Mouse (Mus musculus) embryonic fibroblast, embryonic 13.5 days (primary cell): ENCODE data around the gene Heatr5b. TPM values are rescaled to one million over a fixed set of nuclear protein-coding genes. Genes with fewer than 3 reads are reported as not detected.
"Not testable (repeated sequence)": the region's sequence is repeated elsewhere in the genome, so short reads cannot be mapped to it uniquely, and the experiment has no call there.

Source experiments
- H3K27ac ChIP-seq: 2 replicates; pipeline ENCODE4 v1.5.1; 2012; ENCODE audit warnings: low read length, control low read depth, inconsistent platforms; ENCODE audit not compliant: insufficient read depth
- H3K4me1 ChIP-seq: 2 replicates; pipeline ENCODE4 v1.6.1; 2011; ENCODE audit warnings: low read length; ENCODE audit not compliant: control insufficient read depth, insufficient read depth
- H3K4me3 ChIP-seq: 2 replicates; pipeline ENCODE4 v1.5.1; 2011; ENCODE audit warnings: mild to moderate bottlenecking, control low read depth, low read length; ENCODE audit not compliant: insufficient read depth
- CTCF ChIP-seq: IDR thresholded peaks from 2 replicates; pipeline ENCODE4 v1.5.1; 2011; ENCODE audit warnings: mild to moderate bottlenecking, control low read depth, low read length, moderate library complexity, borderline replicate concordance; ENCODE audit not compliant: insufficient read depth
- POLR2A ChIP-seq: IDR thresholded peaks from 2 replicates; pipeline ENCODE4 v1.6.1; 2011; ENCODE audit warnings: low read depth, mild to moderate bottlenecking, control low read depth, low read length, moderate library complexity
- polyA plus RNA-seq: library from polyadenylated mRNA; stranded (reverse); fragments of >200 nt; gene quantifications from 2 replicates; pipeline ENCODE4 v1.2.4, GENCODE M21; 2011; ENCODE audit warnings: low read depth; ENCODE audit not compliant: missing spikeins, insufficient read length

The Heatr5b gene
- polyA plus RNA-seq, 1 experiment: 28.5 TPM

DNA sequence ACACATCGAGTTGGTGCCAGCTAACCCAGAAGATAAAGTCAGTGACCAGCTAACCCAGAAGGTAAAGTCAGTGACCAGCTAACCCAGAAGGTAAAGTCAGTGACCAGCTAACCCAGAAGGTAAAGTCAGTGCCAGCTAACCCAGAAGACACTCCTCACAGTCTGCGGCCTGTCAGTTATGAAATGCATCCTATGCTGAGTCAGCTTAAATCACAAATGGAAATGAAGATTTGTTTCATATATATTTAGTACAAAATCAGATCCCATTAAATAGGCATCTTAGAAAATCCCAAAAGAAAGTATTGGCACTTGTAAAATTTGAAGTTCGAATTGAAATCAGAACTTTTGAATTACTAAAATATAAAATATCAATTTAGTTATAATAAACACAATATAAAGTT is 25.6 kb downstream of the Heatr5b start:
- TF ChIP-seq POLR2A (no peak), CTCF (no peak)
- no peak overlapping the region for H3K4me3 ChIP-seq
- H3K27ac ChIP-seq: no peak overlapping the region
- no peaks in the 10 kb centered on the region for H3K4me1 ChIP-seq

GRCm38 (mm10) chr17:78809019-78809418 is 26.1 kb downstream of the Heatr5b start:
- TF ChIP-seq CTCF: no peak
- no peak for TF ChIP-seq POLR2A

GRCm38 (mm10) chr17:78797222-78797621 is 37.9 kb downstream of the Heatr5b start:
- Histone ChIP-seq H3K4me1 (0 out of 2 replicates have a peak, but pooled peaks cover 2% of the 10 kb centered on the region), H3K4me3 (no peak overlapping the region), H3K27ac (no peak overlapping the region)
- TF ChIP-seq CTCF (no peak), POLR2A (no peak)

More at GRCm38 (mm10) chr17:78809019-78809418, 26.1 kb downstream of the Heatr5b start:
- H3K4me1 ChIP-seq: no peaks in the 10 kb centered on the region
- H3K4me3 ChIP-seq: no peak overlapping the region
- no peak overlapping the region for H3K27ac ChIP-seq

DNA sequence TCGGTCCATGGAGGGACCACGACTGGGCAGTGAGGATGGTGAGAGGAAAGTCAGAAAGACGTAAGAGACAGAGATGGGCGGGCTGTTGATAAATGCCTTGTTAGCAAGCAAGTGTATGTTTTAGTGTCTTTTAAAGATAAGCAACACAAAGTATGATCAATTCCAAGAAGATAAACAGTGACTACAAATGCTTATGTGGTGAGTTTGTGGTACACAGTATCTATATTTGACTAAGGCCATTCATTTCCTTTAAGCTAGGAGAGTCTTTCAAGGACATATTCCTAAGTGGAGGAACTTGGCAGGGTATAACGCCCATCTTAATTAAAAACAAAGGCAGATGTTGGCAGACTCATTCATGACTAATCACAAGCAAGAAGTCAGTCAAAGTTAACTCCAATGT is 40.8 kb downstream of the Heatr5b start:
- peaks cover 4% of the 10 kb centered on the region; the same call in 1 of the 2 replicates for H3K4me1 ChIP-seq
- no peak overlapping the region for H3K4me3 ChIP-seq
- no peak for TF ChIP-seq POLR2A
- TF ChIP-seq CTCF: no peak
- no peak overlapping the region for H3K27ac ChIP-seq

- Histone ChIP-seq H3K4me1 (peaks cover 4% of the 10 kb centered on the region; the same call in 1 of the 2 replicates), H3K27ac (peak overlapping the region; percentile 9; the same call in 1 of the 2 replicates), H3K4me3 (no peak overlapping the region)
- no peak for TF ChIP-seq CTCF
- TF ChIP-seq POLR2A: no peak
These were observed 43.0 kb downstream of the Heatr5b start for GRCm38 (mm10) chr17:78792122-78792521.

- TF ChIP-seq CTCF (no peak), POLR2A (no peak)
- no peak overlapping the region for H3K4me3 ChIP-seq
- peak overlapping the region; percentile 47 for H3K27ac ChIP-seq
- H3K4me1 ChIP-seq: peaks cover 4% of the 10 kb centered on the region; the same call in 1 of the 2 replicates
These were observed 43.5 kb downstream of the Heatr5b start for GRCm38 (mm10) chr17:78791690-78792070.

- TF ChIP-seq CTCF: no peak
- no peak for TF ChIP-seq POLR2A
These were observed 44.0 kb downstream of the Heatr5b start for GRCm38 (mm10) chr17:78791068-78791689.

DNA sequence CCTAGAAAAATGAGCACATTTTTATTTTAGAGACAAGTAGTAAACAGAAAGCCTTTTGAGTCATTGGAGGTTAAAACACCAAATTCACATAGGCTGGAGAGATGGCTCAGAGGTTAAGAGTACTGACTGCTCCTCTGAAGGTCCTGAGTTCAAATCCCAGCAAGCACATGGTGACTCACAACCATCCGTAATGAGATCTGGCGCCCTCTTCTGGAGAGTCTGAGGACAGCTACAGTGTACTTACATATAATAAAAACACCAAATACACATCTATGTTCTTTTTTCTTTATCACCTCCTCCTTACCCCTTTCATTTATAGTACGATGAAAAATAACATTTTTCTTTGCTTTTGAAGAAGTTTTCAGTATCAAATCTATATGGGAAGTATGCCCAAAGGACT is 46.9 kb downstream of the Heatr5b start:
- not testable (repeated sequence) for H3K27ac ChIP-seq, H3K4me3 ChIP-seq, H3K4me1 ChIP-seq

More at GRCm38 (mm10) chr17:78791068-78791689, 44.0 kb downstream of the Heatr5b start:
- Histone ChIP-seq H3K4me3 (no peak overlapping the region), H3K4me1 (peaks cover 4% of the 10 kb centered on the region; the same call in 1 of the 2 replicates), H3K27ac (peak overlapping the region; percentile 47)

DNA sequence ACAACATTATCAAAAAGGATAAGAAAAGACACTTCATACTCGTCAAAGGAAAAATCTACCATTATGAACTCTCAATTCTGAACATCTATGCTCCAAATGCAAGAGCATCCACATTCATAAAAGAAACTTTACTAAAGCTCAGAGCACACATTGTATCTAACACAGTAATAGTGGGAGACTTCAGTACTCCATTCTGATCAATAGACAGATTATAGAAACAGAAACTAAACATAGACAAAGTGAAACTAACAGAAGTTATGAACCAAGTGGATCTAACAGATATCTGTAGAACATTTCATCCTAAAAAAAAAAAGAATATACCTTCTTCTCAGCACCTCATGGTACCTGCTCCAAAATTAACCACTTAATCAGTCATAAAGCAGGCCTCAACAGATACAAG is 56.4 kb downstream of the Heatr5b start:
- no peak for TF ChIP-seq CTCF
- TF ChIP-seq POLR2A: no peak
- H3K27ac ChIP-seq: no peak overlapping the region
- no peaks in the 10 kb centered on the region for H3K4me1 ChIP-seq
- no peak overlapping the region for H3K4me3 ChIP-seq

- Histone ChIP-seq H3K27ac (no peak overlapping the region), H3K4me3 (no peak overlapping the region), H3K4me1 (no peaks in the 10 kb centered on the region)
- TF ChIP-seq CTCF (no peak), POLR2A (no peak)
These were observed 62.8 kb downstream of the Heatr5b start for GRCm38 (mm10) chr17:78772317-78772716.
